Mouse (Mus musculus): ENCODE measurements around the gene Cpeb3.
"Not testable (repeated sequence)": the region's sequence is repeated elsewhere in the genome, so short reads cannot be mapped to it uniquely, and the experiment has no call there.

The Cpeb3 gene

DNA sequence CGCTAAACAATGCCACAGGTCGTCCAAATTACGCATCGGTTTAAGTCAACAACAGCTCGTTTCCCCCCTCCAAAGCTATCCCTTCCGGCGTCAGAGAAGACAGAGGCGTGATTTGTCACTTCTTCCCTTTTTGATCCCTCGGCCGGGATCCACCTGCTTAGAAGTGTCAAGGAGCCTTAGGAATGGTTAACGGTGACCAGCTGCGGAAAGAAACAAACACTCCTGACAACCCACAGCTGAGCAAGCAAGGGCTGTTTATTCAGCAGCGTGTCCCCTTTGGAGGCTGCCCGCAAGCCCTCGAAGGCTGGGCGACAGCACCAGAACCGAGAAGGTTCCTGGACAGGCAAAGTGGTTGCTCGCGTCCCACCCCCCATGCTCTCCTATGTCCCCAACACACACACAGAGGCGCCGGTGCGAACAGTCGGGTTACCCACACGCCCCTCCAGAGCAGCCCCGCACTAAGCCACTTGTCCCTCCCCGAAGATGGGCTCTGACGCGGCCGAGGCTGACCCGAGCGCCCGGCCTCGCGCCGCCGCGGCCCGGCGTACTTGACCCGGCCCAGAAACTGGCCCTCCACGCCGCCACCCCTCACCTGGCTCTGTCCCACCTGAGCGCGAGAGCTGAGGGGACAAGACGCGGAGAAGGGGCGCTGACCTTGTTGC, 1.6 kb downstream of the Cpeb3 start:
- peak; percentile 61 for DNase-seq (ENCODE audit: low spot score)

- DNase-seq (ENCODE audit: low spot score): not testable (repeated sequence)
Observed at GRCm38 (mm10) chr19:37205155-37205554, 3.2 kb downstream of the Cpeb3 start.

DNA sequence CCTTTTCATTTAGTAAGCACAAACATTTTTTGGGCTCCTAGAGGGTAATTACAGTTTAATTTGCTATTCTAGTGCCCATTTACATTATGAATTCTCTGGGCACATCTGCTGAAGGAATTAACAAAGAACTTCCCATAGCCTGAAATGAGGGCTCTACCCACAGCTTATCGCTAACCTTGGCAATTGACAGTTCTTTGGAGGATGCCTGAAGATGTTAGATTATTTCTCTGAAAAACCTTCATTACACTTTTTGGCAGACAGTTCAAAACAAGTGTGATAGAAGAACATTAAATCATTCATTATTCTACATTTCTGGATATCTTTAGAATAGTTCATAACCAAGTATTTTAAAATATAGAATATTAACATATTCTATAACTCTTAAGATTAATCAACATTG, 5.0 kb downstream of the Cpeb3 start:
- no peak for DNase-seq (ENCODE audit: low spot score)

DNA sequence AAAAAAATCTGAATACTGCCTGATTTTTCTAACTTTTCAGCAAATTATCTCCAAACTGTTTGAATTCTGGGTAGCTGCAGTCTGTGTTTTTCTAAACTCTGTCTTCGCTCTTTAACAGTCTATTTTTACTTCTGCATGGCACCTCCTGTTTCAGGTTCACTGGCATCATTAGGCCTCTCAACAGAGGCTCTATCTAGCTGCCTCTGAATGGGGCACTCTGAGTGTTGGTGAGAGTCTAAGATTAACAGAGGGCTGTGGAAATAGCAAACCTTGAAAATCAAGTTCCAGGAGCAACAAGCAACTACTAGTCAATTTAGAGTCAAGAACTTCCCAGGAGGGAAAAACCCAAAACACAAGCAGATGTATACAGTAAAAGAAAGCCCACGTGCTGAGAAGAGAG, 8.5 kb downstream of the Cpeb3 start:
- no peak for DNase-seq (ENCODE audit: low spot score)

DNA sequence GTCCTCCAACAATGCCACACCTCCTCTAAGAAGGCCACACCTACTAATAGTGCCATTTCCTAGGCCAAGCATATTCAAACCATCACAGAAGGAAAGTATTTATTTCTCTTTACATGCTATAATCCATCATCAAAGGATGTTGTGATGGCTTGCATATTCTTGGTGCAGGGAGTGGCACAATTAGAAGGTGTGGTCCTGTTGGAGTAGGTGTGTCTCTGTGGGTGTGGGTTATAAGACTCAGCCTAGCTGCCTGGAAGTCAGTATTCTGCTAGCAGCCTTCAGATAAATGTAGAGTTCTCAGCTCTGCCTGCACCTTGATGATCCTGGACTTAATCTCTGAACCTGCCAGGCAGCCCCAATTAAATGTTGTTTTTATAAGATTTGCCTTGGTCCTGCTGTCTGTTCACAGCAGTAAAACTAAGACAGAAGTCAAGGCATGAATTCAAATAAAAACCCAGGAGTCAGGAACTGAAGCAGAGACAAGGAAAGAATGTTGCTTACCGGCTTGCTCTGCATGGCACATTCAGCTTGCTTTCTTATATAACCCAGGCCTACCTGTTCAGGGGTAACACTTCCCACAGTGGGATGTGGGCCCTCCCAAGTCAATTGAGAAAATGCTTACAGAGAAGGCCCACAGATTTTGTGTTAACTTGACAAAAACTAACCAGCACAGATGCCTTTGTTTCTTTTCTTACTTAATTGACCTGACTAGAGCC, 10.1 kb downstream of the Cpeb3 start:
- DNase-seq (ENCODE audit: low spot score): no peak

DNA sequence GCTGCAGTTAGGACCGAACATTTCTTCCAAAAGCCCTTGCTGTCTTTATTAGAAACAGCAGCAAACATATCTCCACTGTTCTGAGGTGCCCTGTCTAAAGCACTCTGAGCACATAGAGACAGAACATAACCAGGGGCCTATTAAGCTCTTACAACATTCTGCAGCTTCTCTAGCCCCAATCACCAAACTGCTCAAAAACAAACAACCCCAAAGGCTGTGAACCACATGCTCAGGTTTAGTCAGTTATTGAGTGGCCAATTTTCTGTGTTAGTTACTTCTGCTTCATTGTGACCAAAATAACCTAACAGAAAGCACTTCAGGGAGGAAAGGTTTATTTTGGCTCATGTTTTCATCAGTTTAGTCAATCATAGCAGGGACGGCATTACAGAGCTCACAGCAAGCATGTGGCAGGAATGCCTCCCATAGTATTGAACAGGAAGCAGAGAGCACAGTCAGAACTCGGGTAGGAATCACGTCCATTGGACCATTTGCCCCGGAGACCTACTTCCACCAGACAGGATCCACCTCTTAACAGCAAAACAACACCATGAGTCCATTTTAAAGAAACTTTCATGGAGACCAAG, 15.8 kb downstream of the Cpeb3 start:
- no peak for DNase-seq (ENCODE audit: low spot score)

DNA sequence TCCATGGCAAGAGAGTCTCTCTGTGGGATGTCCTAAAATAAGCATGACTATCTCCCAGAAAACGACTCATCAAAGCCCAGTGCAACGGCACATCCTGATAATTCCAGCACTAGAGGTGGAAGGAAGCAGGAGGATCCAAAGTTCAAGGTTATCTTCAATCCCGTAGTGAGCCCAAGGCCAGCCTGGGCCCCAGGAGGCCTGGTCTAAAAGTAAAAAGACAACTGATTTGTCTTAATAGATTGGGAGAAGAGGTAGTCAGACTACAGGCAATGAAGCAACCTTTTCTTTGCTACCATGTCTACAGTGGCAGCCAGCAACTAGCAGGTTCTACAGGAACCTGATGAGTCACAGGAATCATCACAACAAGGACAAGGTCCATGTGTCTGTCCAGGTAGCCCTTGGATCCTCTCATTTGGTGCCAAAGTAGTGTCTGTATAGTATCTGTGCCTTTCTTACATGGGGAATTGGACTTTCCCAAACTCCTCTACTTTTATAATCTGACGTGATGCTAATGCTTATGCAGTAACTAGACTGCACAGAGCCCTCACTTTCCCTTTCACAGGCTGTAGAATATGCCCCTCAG, 19.9 kb downstream of the Cpeb3 start:
- no peak for DNase-seq (ENCODE audit: low spot score)

GRCm38 (mm10) chr19:37177819-37178708, 30.3 kb downstream of the Cpeb3 start:
- DNase-seq (ENCODE audit: low spot score): peak; percentile 63

DNA sequence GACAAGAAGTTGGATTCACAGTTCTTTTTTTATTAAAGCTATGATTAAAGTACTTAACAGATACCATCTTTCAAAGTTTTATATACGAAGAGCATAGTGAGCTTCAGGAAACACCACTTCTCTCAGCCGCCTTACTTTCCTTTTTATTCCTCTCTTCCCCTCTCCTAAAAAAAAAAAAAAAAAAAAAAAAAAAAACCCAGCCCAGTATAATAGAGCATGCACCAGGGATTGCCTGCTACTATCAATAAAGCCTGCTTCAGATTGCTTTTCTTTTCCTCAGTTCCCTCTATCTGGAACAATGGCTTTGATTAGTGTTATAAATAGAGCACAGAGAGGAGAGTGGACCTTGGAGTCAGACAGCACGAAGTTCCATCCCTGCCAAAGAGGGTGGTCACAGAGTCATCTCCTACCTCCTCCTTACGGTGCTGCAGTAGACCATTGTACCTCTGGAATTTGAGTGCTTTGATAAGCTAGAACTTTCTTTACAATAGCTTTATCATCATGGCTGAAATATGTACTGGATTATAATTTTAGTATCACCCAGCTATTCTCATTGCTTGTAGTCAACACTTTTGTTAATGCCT, 31.4 kb downstream of the Cpeb3 start:
- DNase-seq (ENCODE audit: low spot score): no peak

GRCm38 (mm10) chr19:37175919-37176318, 32.5 kb downstream of the Cpeb3 start:
- DNase-seq (ENCODE audit: low spot score): no peak

DNA sequence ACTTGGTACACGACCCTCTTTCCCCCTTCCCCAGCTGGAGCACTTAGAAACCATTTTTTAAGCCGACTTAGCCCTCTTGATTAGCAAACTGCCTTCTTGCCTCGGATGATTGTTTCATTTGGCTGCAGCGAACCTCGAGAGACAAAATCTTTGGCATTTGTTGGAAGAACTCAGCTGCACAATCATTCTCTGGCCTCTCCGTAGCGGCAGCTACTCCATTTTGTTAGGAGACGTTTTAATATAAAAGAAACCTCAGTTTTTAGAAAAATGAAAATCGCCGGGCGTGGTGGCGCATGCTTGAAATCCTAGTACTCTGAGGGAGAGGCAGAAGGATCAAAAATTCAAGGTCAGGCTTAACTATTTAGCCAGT, 33.0 kb downstream of the Cpeb3 start:
- DNase-seq (ENCODE audit: low spot score): peak; percentile 23

DNA sequence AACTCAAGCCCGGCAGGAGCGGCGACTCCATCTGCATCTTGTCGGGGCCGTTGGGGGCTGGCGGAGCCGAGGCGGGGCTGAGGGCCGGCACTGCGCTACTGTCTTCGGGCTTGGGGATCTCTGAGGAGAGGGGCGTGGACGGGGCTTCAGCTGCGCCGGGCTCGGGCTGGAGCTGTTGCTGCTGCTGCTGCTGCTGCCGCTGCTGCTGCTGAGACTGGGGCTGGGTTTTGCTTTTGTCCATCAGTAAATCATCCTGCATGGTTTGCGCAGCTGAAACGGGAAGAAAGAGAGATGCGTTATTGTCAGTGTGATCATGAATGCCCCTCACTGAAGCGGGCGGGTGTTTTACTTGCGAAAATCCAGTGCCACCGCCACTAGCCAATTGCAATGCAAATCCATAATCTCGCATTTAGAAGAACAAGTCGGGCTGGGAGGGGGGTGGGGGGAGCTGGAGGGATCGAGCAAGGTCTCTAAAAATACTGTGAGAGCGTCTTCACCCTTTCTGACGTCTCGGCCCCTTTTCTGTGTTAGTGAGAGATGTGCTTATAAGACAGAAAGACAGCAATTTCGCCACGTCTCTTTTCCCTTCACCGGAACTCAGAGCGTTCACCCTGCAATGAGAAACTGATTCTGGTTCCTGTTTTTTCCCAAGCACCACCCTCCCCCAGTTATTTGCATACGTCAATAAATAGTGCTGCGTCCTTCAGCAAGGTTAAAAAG, 33.5 kb downstream of the Cpeb3 start:
- peak; percentile 27 for DNase-seq (ENCODE audit: low spot score)

- DNase-seq (ENCODE audit: low spot score): peak; percentile 20
Observed at GRCm38 (mm10) chr19:37174116-37174715, 34.2 kb downstream of the Cpeb3 start.

DNA sequence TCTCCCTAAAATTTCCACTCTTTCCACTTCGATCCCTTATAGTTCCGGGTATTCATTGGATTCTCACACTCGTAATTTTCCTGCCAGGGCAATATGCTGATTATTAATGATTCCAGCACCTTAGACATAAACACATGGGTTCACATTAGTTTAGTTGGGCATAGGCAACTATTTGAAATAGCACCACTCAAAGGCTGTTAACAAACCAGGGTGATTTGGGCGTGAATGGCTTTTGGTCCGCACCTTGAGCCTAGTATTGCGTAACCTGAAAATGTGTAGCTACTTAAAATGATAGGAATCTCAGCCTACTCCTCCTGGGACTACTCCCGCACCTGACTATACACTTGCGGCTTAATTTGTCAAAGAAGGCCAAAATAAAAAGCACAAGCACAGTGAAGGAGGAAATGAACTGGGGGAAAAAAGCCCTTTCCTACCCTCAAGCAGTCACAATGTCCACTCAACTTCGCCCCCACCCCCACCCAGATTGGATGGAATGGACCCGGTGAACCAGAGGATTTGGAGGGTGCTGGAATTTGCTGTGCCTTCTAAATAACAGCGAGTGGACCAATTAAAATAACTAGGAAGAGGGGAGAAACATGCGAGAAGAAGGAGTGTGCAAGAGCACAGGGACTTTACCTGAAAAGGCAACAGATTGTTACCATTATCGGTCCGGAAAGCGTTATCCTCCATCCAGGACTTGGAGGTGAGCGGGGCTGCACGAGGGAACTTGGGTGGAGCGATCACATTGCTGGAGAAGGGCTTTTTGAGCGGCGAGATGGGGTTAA, 34.9 kb downstream of the Cpeb3 start:
- no peak for DNase-seq (ENCODE audit: low spot score)

GRCm38 (mm10) chr19:37172566-37173130, 35.8 kb downstream of the Cpeb3 start:
- DNase-seq (ENCODE audit: low spot score): no peak

DNA sequence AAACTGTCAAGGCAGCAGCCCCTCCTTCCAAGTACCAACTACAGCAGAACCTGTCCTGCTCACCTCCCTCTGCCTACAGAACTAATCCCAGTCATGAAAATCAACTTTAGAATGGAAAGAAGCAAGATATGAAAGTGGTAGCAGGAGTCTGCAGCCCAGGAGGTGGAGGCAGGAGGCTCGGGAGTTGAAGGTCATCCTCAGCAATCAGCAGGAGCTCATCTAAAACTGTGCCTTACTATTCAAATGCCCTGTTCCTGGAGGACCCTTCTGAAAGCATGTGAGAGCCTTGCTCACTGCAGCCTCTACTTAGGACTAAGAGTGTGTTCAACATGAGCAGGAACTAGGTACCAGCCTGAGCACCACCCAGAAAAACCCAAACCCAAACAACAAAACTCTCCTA, 36.3 kb downstream of the Cpeb3 start:
- DNase-seq (ENCODE audit: low spot score): no peak

- DNase-seq (ENCODE audit: low spot score): no peak
Observed at GRCm38 (mm10) chr19:37156770-37157336, 51.5 kb downstream of the Cpeb3 start.

DNA sequence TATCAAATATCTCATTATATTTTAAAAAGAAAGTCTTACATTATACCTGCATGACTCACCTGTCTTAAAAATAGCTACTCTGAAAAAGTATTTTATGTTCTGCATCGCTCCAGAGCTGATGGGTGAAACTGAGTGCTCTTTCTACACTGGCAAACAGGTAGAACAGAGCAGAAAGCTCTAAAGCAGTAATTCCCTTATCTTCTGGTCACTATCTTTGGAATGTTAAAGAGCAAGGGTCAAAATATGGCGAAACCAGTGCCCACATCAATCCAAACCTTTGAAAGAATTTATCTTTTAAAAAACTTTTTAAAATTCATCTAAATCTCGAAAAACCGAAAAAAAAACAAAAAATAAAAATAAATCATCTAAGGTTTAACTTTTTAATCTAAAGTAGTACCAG, 52.4 kb downstream of the Cpeb3 start:
- DNase-seq (ENCODE audit: low spot score): no peak

DNA sequence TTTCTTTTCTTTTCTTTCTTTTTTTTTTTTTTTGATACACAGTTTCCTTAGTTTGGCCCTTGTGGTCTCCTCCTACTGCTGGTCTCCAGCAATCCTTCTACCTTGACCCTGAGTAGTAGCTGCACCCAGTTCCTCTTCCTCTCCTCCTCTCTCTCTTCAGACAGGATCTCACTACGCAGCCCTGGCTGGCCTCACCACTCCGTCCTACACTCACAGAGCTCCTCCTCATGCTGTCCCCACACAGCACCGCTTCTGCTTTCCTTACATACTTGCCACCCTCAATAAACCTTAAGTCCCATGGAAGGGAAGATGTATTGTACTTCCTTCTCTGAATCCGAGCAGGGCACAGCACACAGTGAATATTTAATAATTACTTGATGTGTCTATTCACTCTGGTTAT, 61.3 kb downstream of the Cpeb3 start:
- no peak for DNase-seq (ENCODE audit: low spot score)
